Mouse (Mus musculus) limb, embryonic 10.5 days (tissue): ENCODE data around the gene Zp3r. TPM values are rescaled to one million over a fixed set of nuclear protein-coding genes. Genes with fewer than 3 reads are reported as not detected.
"Not testable (repeated sequence)": the region's sequence is repeated elsewhere in the genome, so short reads cannot be mapped to it uniquely, and the experiment has no call there.

Experiments
- DNase-seq: peaks from one replicate; pipeline ENCODE4 v3.0.0-alpha.2; 2017; ENCODE audit warnings: low spot score
- H3K27ac ChIP-seq: fragments of 300-500 bp; sonication (generic); 2 replicates; pipeline ENCODE4 v1.5.1; 2016; ENCODE audit warnings: mild to moderate bottlenecking
- H3K27me3 ChIP-seq: fragments of 300-500 bp; sonication (generic); 2 replicates; pipeline ENCODE4 v1.6.1; 2016; ENCODE audit warnings: low read depth, mild to moderate bottlenecking; ENCODE audit not compliant: poor library complexity, severe bottlenecking
- H3K36me3 ChIP-seq: fragments of 300-500 bp; sonication (generic); 2 replicates; pipeline ENCODE4 v1.6.1; 2016; ENCODE audit warnings: mild to moderate bottlenecking, moderate library complexity
- H3K4me1 ChIP-seq: fragments of 300-500 bp; sonication (generic); 2 replicates; pipeline ENCODE4 v1.6.1; 2016
- H3K4me3 ChIP-seq: fragments of 300-500 bp; sonication (generic); 2 replicates; pipeline ENCODE4 v1.5.1; 2016; ENCODE audit warnings: mild to moderate bottlenecking, moderate library complexity
- H3K9me3 ChIP-seq: fragments of 300-500 bp; sonication (generic); replicated peaks from 2 replicates; pipeline ENCODE4 v1.6.1; 2016; ENCODE audit warnings: mild to moderate bottlenecking
- WGBS: fragments of 180-500 bp; shearing (Covaris S2); methylation state at CpG from one replicate; pipeline ENCODE4 v1.1.7; 2016; 5-methylcytosine and 5-hydroxymethylcytosine counted together
- polyA plus RNA-seq: library from polyadenylated mRNA; unstranded; fragments of >200 nt; fragmentation: Nextera tagmentation; extraction: Ambion mirVana; gene quantifications from 2 replicates; pipeline ENCODE4 v1.2.1, GENCODE M21; 2016

Gene Zp3r
- polyA plus RNA-seq: not detected in 2 replicates

- 92% methylated on average over 2 of the region's 2 CpGs for WGBS
- Histone ChIP-seq H3K9me3 (no peaks in the 10 kb centered on the region), H3K4me3 (no peak within 1 kb of the TSS)
Observed at GRCm38 (mm10) chr1:130629521-130629920, at the start of gene Zp3r. TSS of gene Zp3r (minus strand) at chr1:130629621.

DNA sequence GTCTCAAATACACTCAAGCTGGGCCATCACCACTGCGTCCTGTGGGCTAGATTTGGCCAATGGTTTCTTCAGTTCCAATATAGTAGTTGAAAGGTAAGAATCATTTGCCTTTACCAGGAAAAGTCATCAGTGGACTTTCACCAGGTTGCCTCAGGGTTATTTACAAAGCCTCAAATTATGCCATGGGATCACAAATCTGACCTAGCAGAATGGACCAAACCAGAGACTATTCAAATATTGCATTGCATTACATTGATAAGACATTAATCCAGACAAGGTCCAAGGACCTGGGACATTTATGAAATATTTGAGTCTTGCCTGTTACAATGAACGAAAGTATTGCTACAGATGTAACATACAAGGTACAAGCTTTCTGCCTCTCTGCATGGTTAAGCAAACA lies 49.1 kb upstream of the Zp3r start:
- Histone ChIP-seq H3K36me3 (no peaks in the 10 kb centered on the region), H3K27ac (no peak overlapping the region), H3K27me3 (no peaks in the 10 kb centered on the region), H3K4me3 (no peak overlapping the region), H3K4me1 (peaks cover 13% of the 10 kb centered on the region), H3K9me3 (no peaks in the 10 kb centered on the region)
- 95% methylated on average over 2 of the region's 2 CpGs for WGBS
- no peak for DNase-seq

More at GRCm38 (mm10) chr1:130629521-130629920, at the start of gene Zp3r:
- H3K27ac ChIP-seq: no peak within 1 kb of the TSS
- no peaks in the 10 kb centered on the region for H3K4me1 ChIP-seq
- H3K27me3 ChIP-seq: no peaks in the 10 kb centered on the region
- no peak for DNase-seq
- H3K36me3 ChIP-seq: no peaks in the 10 kb centered on the region

DNA sequence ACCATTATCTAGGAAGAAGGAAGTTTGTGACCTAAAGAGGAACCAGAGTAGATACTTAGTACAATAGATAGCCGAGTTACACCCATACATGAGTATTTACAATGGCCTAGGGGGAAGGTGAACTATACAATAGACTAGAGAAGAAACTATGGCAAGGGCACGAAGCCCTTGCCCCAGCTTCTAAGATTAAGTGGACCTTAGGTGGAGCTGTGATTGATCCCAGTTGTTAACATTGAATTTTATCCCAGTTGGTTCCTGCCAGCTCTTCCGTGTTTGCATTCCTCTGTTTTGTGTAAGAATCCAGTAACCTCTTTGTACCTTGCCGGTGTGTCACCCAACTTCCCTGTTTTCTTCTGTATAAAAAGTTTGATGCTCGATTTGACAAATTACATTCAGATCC lies 34.2 kb upstream of the Zp3r start:
- WGBS: 91% methylated on average over 5 of the region's 5 CpGs
- not testable (repeated sequence) for H3K36me3 ChIP-seq

GRCm38 (mm10) chr1:130661454-130661853 lies 32.0 kb upstream of the Zp3r start, which contains the start of gene C4bp:
TSS of gene C4bp (minus strand) at chr1:130661632.
- Histone ChIP-seq H3K9me3 (no peaks in the 10 kb centered on the region), H3K4me1 (no peaks in the 10 kb centered on the region), H3K36me3 (no peaks in the 10 kb centered on the region), H3K4me3 (no peak within 1 kb of the TSS), H3K27ac (no peak within 1 kb of the TSS), H3K27me3 (no peaks in the 10 kb centered on the region)
- no peak for DNase-seq
- WGBS: 87% methylated on average over 3 of the region's 3 CpGs

More for the DNA sequence above, 34.2 kb upstream of the Zp3r start:
- H3K27ac ChIP-seq, H3K4me3 ChIP-seq, H3K4me1 ChIP-seq, DNase-seq, H3K9me3 ChIP-seq, H3K27me3 ChIP-seq: not testable (repeated sequence)

GRCm38 (mm10) chr1:130659641-130660040 lies 30.2 kb upstream of the Zp3r start:
- WGBS: 27% methylated on average over 5 of the region's 5 CpGs
- H3K27ac ChIP-seq, H3K9me3 ChIP-seq, H3K4me3 ChIP-seq, H3K4me1 ChIP-seq, H3K27me3 ChIP-seq, DNase-seq, H3K36me3 ChIP-seq: not testable (repeated sequence)

GRCm38 (mm10) chr1:130644103-130644502 lies 14.7 kb upstream of the Zp3r start:
- WGBS: 72% methylated on average over 4 of the region's 4 CpGs
- H3K4me3 ChIP-seq: no peak overlapping the region

DNA sequence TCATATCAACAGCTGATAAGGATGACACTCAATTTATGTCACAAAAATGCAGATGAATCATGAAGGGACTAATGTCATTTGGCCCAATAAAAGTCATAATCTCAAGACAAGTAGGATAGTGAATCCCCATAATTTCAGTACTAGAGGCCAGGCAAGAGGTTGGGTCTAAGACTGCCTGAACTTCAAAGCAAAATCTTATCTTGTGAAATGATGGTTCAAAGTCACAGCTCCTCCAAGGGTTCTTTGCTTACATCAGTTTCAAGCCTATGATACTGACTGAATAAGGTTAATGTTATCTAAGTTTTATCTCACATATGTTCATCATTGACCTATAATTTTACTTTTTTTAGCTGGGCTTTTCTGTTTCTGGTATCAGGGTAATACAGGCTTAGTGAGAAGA lies 11.5 kb upstream of the Zp3r start:
- no peak overlapping the region for H3K27ac ChIP-seq
- H3K36me3 ChIP-seq: no peaks in the 10 kb centered on the region
- no peak overlapping the region for H3K4me3 ChIP-seq
- no peaks in the 10 kb centered on the region for H3K4me1 ChIP-seq
- H3K27me3 ChIP-seq: no peaks in the 10 kb centered on the region
- no peak for DNase-seq
- H3K9me3 ChIP-seq: no peaks in the 10 kb centered on the region

More at GRCm38 (mm10) chr1:130644103-130644502, 14.7 kb upstream of the Zp3r start:
- Histone ChIP-seq H3K36me3 (no peaks in the 10 kb centered on the region), H3K4me1 (no peaks in the 10 kb centered on the region), H3K27ac (no peak overlapping the region), H3K9me3 (no peaks in the 10 kb centered on the region), H3K27me3 (no peaks in the 10 kb centered on the region)
- no peak for DNase-seq

DNA sequence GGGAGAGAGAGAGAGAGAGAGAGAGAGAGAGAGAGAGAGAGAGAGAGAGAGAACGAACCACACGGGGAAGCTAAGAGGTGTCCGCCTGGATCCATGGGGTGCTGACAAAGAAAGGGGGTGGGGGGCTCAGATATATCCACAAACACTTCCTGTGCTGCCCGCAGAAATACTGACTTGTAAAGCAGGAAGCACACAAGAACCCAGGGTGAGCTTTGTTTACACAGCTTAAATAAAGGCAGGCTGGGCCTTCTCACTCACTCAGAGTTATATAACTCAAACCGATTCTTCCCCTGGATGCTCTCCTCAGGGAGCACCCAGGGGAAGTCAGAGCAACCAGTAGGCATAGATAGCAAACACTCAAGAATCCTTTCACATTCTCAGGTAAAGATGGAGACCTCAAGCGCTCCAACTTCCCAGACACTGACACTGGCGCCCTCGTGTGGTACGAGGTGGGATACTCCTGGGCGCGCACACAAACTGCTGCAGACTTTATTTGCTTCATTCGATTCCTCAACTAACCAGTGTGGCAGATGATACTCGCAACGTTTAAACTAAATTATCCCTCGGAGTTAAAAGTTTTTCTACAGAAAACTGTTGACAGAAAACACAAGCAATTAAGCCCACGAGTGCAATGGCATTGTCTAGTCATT lies 4.5 kb upstream of the Zp3r start:
- Histone ChIP-seq H3K36me3 (no peaks in the 10 kb centered on the region), H3K27ac (no peak overlapping the region), H3K4me1 (no peaks in the 10 kb centered on the region), H3K27me3 (no peaks in the 10 kb centered on the region), H3K9me3 (no peaks in the 10 kb centered on the region), H3K4me3 (no peak overlapping the region)
- WGBS: 38% methylated on average over 16 of the region's 16 CpGs
- peak; percentile 85 for DNase-seq

DNA sequence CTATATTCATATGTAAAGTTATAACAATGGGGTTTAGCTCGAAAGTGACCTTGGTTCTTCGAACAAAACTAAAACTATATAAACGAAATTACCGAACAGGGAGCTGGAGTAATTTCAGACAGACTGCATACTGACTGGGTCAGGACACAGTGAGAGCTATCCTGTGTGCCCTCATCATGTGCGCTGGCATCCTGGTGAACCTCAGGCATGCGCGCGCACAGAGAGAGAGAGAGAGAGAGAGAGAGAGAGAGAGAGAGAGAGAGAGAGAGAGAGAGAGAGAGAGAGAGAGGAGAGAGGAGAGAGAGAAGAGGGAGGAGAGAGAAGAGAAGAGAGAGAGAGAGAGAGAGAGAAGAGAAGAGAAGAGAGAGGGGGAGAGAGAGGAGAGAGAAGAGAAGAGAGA lies 3.9 kb upstream of the Zp3r start:
- no peaks in the 10 kb centered on the region for H3K9me3 ChIP-seq
- H3K36me3 ChIP-seq: no peaks in the 10 kb centered on the region
- WGBS: 87% methylated on average over 8 of the region's 8 CpGs
- H3K4me1 ChIP-seq: no peaks in the 10 kb centered on the region
- no peak overlapping the region for H3K27ac ChIP-seq
- H3K27me3 ChIP-seq: no peaks in the 10 kb centered on the region
- no peak overlapping the region for H3K4me3 ChIP-seq
- no peak for DNase-seq

DNA sequence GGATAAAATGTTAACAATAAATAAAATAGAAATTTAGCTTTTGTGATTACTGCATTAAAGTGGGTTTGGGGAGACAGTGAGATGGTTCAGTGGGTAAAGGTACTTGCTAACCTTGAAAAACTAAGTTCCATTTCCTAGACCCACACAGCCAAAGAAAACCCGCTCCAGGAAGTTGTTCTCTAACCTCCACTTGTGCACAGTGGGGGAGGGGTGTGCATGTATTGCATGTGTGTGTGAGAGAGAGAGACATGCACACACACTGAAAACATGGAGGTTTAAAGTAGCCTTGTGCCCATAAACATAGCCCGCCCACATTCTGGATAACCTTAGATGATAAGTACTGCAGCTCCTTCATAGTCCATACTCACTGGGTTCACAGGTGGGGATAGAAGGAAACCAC lies 33.1 kb downstream of the Zp3r start:
- Histone ChIP-seq H3K4me3 (no peak overlapping the region), H3K27me3 (no peaks in the 10 kb centered on the region), H3K36me3 (no peaks in the 10 kb centered on the region), H3K9me3 (no peaks in the 10 kb centered on the region), H3K27ac (no peak overlapping the region), H3K4me1 (no peaks in the 10 kb centered on the region)
- DNase-seq: no peak
- WGBS: 90% methylated on average over 2 of the region's 2 CpGs

GRCm38 (mm10) chr1:130588659-130589058 lies 40.8 kb downstream of the Zp3r start:
- Histone ChIP-seq H3K4me1 (no peaks in the 10 kb centered on the region), H3K36me3 (no peaks in the 10 kb centered on the region), H3K27ac (no peak overlapping the region), H3K27me3 (no peaks in the 10 kb centered on the region), H3K4me3 (no peak overlapping the region), H3K9me3 (no peaks in the 10 kb centered on the region)
- no peak for DNase-seq
- 89% methylated on average over 9 of the region's 9 CpGs for WGBS

GRCm38 (mm10) chr1:130576389-130576788 lies 53.0 kb downstream of the Zp3r start:
- no peak overlapping the region for H3K4me3 ChIP-seq
- H3K9me3 ChIP-seq: no peaks in the 10 kb centered on the region
- H3K4me1 ChIP-seq: no peaks in the 10 kb centered on the region
- H3K36me3 ChIP-seq: no peaks in the 10 kb centered on the region
- no peak overlapping the region for H3K27ac ChIP-seq
- whole genome bisulfite sequencing: 80% methylated on average over 4 of the region's 4 CpGs
- no peak for DNase-seq
- no peaks in the 10 kb centered on the region for H3K27me3 ChIP-seq

- no peaks in the 10 kb centered on the region for H3K9me3 ChIP-seq
- H3K27me3 ChIP-seq: no peaks in the 10 kb centered on the region
- H3K4me1 ChIP-seq: no peaks in the 10 kb centered on the region
- DNase-seq: no peak
- no peak overlapping the region for H3K4me3 ChIP-seq
- no peaks in the 10 kb centered on the region for H3K36me3 ChIP-seq
- no peak overlapping the region for H3K27ac ChIP-seq
Observed at GRCm38 (mm10) chr1:130575962-130576361, 53.5 kb downstream of the Zp3r start.
